ENCODE assay signal across 10 mouse cellular contexts in the genomic region with DNA sequence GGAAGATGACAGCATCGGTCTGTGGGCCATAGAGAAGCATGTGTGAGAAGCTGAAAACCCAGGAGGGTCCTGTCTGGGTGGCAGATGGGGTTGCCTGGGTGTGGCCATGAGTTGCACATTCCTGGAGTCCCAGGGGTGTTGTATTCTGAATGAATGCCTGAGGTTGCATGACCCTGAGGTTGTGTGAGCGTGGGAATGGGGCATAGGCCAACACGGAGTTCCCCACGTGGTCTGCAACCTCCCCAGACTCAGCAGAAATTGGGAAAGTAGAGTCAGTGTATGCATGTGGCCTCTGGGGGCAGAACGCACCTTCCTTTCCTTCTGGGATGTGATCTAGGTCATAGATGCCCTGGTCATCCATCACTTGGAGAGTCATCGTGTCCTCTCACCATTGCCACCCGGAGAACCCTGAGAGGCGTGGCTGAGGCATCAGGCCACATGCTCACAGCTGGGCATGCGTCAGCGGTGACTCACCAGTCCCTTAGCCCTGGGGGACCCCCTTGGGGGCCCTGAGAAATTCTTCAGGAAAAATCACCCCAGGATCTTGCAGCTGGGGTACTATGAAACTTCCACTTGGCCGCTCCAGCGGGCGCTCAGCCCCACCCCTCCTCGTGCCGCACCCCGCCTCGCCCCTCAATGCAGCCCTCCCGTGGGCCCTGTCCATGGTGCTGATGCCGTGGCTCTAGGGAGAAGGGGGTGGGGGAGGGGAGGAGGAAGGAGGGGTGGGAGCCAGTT. TPM values are rescaled to one million over a fixed set of nuclear protein-coding genes. Genes with fewer than 3 reads are reported as not detected.
A peak's percentile ranks its signal among the peaks of the same experiment; 100 is the strongest.
DNase-seq lines count a peak whose midpoint lies in the region; ATAC-seq and TF ChIP-seq lines count a peak whose summit lies in the region.
"Had no signal": no experiment of that assay in that cellular context is flagged by ENCODE, and none has a peak within 500 bp of the region (broad histone marks: within the 10 kb centered on the region; RNA-seq: fewer than 3 reads in every experiment).

No protein-coding gene starts in this region.

- H3K4me2 ChIP-seq in CH12.LX (ENCODE audit: insufficient read depth, low read depth, poor library complexity, severe bottlenecking), result peak overlapping the region; percentile 30; the same call in 1 of the 2 replicates
- no peak overlapping the region for H3K4me2 ChIP-seq in heart, embryonic 16.5 days (ENCODE audit: low read depth, low read length)
- no peak overlapping the region for H3K4me2 ChIP-seq in liver, postnatal 0 days (ENCODE audit: low read depth, low read length)
- no peak overlapping the region for H3K4me2 ChIP-seq in forebrain, embryonic 12.5 days
- H3K4me2 ChIP-seq: limb, embryonic 12.5 days had no signal

- H3K36me3 ChIP-seq in heart, embryonic 10.5 days, result no peaks in the 10 kb centered on the region
- no peaks in the 10 kb centered on the region for H3K36me3 ChIP-seq in CH12.LX (replicated peaks in 1 of 2; ENCODE audit: control insufficient read depth in 1 of 2, insufficient read depth in 1 of 2, low read length in 1 of 2)
- H3K36me3 ChIP-seq in heart, embryonic 16.5 days (ENCODE audit: control insufficient read depth, insufficient read depth), result no peaks in the 10 kb centered on the region
- H3K36me3 ChIP-seq in liver, postnatal 0 days (replicated peaks; ENCODE audit: insufficient read depth, low read length), result no peaks in the 10 kb centered on the region
- no peaks in the 10 kb centered on the region for H3K36me3 ChIP-seq in forebrain, embryonic 12.5 days (replicated peaks)
- H3K36me3 ChIP-seq: limb, embryonic 12.5 days had no signal

- TF ChIP-seq EP300 in CH12.LX (IDR thresholded peaks at IDR 0.05; ENCODE audit: low read length), result no peak
- no peak for TF ChIP-seq EP300 in liver, postnatal 0 days (IDR thresholded peaks at IDR 0.05; ENCODE audit: low read depth)

- TF ChIP-seq POLR2A in CH12.LX (IDR thresholded peaks at IDR 0.05; ENCODE audit: low read depth, low read length), result no peak

- no peak overlapping the region for H3K4me3 ChIP-seq in heart, embryonic 10.5 days
- no peak overlapping the region for H3K4me3 ChIP-seq in CH12.LX (replicated peaks in 1 of 3; ENCODE audit: low read depth in 2 of 3, low read length in 2 of 3, poor library complexity in 1 of 3)
- H3K4me3 ChIP-seq in heart, embryonic 16.5 days (ENCODE audit: low read length), result no peak overlapping the region
- H3K4me3 ChIP-seq in liver, postnatal 0 days (ENCODE audit: low read depth, low read length), result no peak overlapping the region
- H3K4me3 ChIP-seq in forebrain, embryonic 12.5 days (replicated peaks), result no peak overlapping the region
- H3K4me3 ChIP-seq: limb, embryonic 12.5 days had no signal

- 0 out of 2 replicates have a peak, but pooled peaks have one; percentile 29 for ATAC-seq in heart, embryonic 16.5 days (replicated peaks; ENCODE audit: extremely low read depth, insufficient read depth, low FRiP score)
- ATAC-seq in liver, postnatal 0 days, result peak; percentile 31; the same call in 1 of the 2 replicates
- no peak for ATAC-seq in forebrain, embryonic 12.5 days (ENCODE audit: low FRiP score)

- no peaks in the 10 kb centered on the region for H3K79me2 ChIP-seq in CH12.LX (replicated peaks; ENCODE audit: control insufficient read depth, extremely low read depth, insufficient read depth, poor library complexity, severe bottlenecking)

- H3K9me3 ChIP-seq in heart, embryonic 10.5 days, result no peaks in the 10 kb centered on the region
- no peaks in the 10 kb centered on the region for H3K9me3 ChIP-seq in CH12.LX (replicated peaks; ENCODE audit: low read length)
- no peaks in the 10 kb centered on the region for H3K9me3 ChIP-seq in heart, embryonic 16.5 days (replicated peaks; ENCODE audit: control insufficient read depth, low read length)
- H3K9me3 ChIP-seq in liver, postnatal 0 days (ENCODE audit: low read length), result no peaks in the 10 kb centered on the region
- no peaks in the 10 kb centered on the region for H3K9me3 ChIP-seq in forebrain, embryonic 12.5 days
- H3K9me3 ChIP-seq: limb, embryonic 12.5 days had no signal

- dilution Hi-C loops in CH12.LX (cut with MboI; ENCODE audit: extremely low pct_ligation_motif_present, extremely low pct_unique_long_range_greater_than_20kb, low sequenced_read_pairs), result no loop called here

- H3K27ac ChIP-seq in heart, embryonic 10.5 days, result no peak overlapping the region
- no peak overlapping the region for H3K27ac ChIP-seq in CH12.LX (ENCODE audit: insufficient read depth, low read depth)
- H3K27ac ChIP-seq in heart, embryonic 16.5 days (ENCODE audit: low read length), result no peak overlapping the region
- no peak overlapping the region for H3K27ac ChIP-seq in liver, postnatal 0 days (ENCODE audit: low read depth)
- H3K27ac ChIP-seq in forebrain, embryonic 12.5 days, result no peak overlapping the region
- H3K27ac ChIP-seq: limb, embryonic 12.5 days had no signal

- H3K4me1 ChIP-seq in heart, embryonic 10.5 days, result peaks cover 13% of the 10 kb centered on the region
- peaks cover 6 to 14% of the 10 kb centered on the region in 2 experiments for H3K4me1 ChIP-seq in CH12.LX (ENCODE audit: control insufficient read depth in 1 of 2, insufficient read depth in 2 of 2)
- no peaks in the 10 kb centered on the region for H3K4me1 ChIP-seq in heart, embryonic 16.5 days (ENCODE audit: control insufficient read depth, insufficient read depth, low read length)
- peaks cover 3% of the 10 kb centered on the region for H3K4me1 ChIP-seq in liver, postnatal 0 days (ENCODE audit: insufficient read depth)
- H3K4me1 ChIP-seq in forebrain, embryonic 12.5 days, result peaks cover 13% of the 10 kb centered on the region

- TF ChIP-seq CTCF in CH12.LX (conservative IDR thresholded peaks at IDR 0.05 in 1 of 2, IDR thresholded peaks at IDR 0.05 in 1 of 2; ENCODE audit: low read depth in 2 of 2, low read length in 2 of 2), result no peak
- no peak for TF ChIP-seq CTCF in liver, postnatal 0 days (IDR thresholded peaks at IDR 0.05; ENCODE audit: low read depth)

- TF ChIP-seq RAD21 in CH12.LX (IDR thresholded peaks at IDR 0.05; ENCODE audit: low read depth, low read length), result no peak

- DNase-seq in heart, adult 11 months, result peak; percentile 96
- no peak for DNase-seq in heart, embryonic 10.5 days (ENCODE audit: low spot score)
- peak; percentile 26 for DNase-seq in CH12.LX (ENCODE audit: extremely low read depth)
- DNase-seq in embryo, embryonic 11 days, result peak; percentile 79
- peak; percentile 60 for DNase-seq in liver, postnatal 0 days
- no peak for DNase-seq in frontal cortex, postnatal 10 days (ENCODE audit: low spot score in 2 of 2)

- WGBS in heart, embryonic 10.5 days, result 15% methylated on average over 19 of the region's 19 CpGs
- 12% methylated on average over 19 of the region's 19 CpGs for WGBS in heart, embryonic 16.5 days
- WGBS in liver, postnatal 0 days (ENCODE audit: insufficient replicate concordance), result 14% methylated on average over 19 of the region's 19 CpGs
- 15% methylated on average over 19 of the region's 19 CpGs for WGBS in forebrain, embryonic 12.5 days

- H3K9ac ChIP-seq in CH12.LX (ENCODE audit: insufficient read depth, low read depth), result no peak overlapping the region
- no peak overlapping the region for H3K9ac ChIP-seq in heart, embryonic 16.5 days (ENCODE audit: low read length)
- no peak overlapping the region for H3K9ac ChIP-seq in liver, postnatal 0 days (replicated peaks)
- H3K9ac ChIP-seq in forebrain, embryonic 12.5 days, result no peak overlapping the region
- H3K9ac ChIP-seq: limb, embryonic 12.5 days had no signal

- in situ Hi-C loops in CH12.LX (cut with MboI; ENCODE audit: low pct_ligation_motif_present, low pct_unique_long_range_greater_than_20kb, low sequenced_read_pairs), result no loop called here

- H3K27me3 ChIP-seq in heart, embryonic 10.5 days (ENCODE audit: insufficient read depth, poor library complexity, severe bottlenecking), result peaks cover 54% of the 10 kb centered on the region
- H3K27me3 ChIP-seq in CH12.LX (replicated peaks), result peaks cover 88% of the 10 kb centered on the region
- peaks cover 23% of the 10 kb centered on the region for H3K27me3 ChIP-seq in heart, embryonic 16.5 days (ENCODE audit: control insufficient read depth, insufficient read depth, low read length)
- peaks cover 16% of the 10 kb centered on the region; the same call in 1 of the 2 replicates for H3K27me3 ChIP-seq in liver, postnatal 0 days (ENCODE audit: insufficient read depth, low read length)
- peaks cover 63% of the 10 kb centered on the region for H3K27me3 ChIP-seq in forebrain, embryonic 12.5 days

TF ChIP-seq in CH12.LX, 34 proteins besides CTCF, POLR2A, EP300 and RAD21 (continues in another document):
- peak; percentile 30; the same call in 1 of the 2 replicates for TF ChIP-seq BHLHE40 (IDR thresholded peaks at IDR 0.05; ENCODE audit: low read depth, low read length)
- TF ChIP-seq KAT2A (IDR thresholded peaks at IDR 0.05; ENCODE audit: insufficient replicate concordance, low read length), result no peak
- TF ChIP-seq ETS1 (conservative IDR thresholded peaks at IDR 0.05; ENCODE audit: low read depth, low read length), result 0 out of 2 replicates have a peak, but pooled peaks have one; percentile 11

RNA-seq across cellular contexts. Expression of a gene that starts 2.2 kb away (rescaled TPM):
- 0.06 and 0.11 TPM in 2 replicates for polyA plus RNA-seq in heart, embryonic 10.5 days (2016; fragmentation: Nextera tagmentation; extraction: Ambion mirVana)
- total RNA-seq in CH12.LX (2012; rRNA removed) (0.08 and 0.25 TPM in 2 replicates), CH12.LX (2014; rRNA removed) (not detected in 2 replicates)
- 0.04 TPM in 1 of 2 replicates, not detected in the other for polyA plus RNA-seq in CH12.LX (2012; ENCODE audit: insufficient read length, low read depth)
- 1.9 and 2.1 TPM in 2 replicates for polyA plus RNA-seq in heart, embryonic 16.5 days (2015; fragmentation: Nextera tagmentation; extraction: Ambion mirVana)
- 0.83 and 1.0 TPM in 2 replicates for polyA plus RNA-seq in liver, postnatal 0 days (2015; fragmentation: Nextera tagmentation; extraction: Ambion mirVana)
- 0.29 and 0.55 TPM in 2 replicates for polyA plus RNA-seq in forebrain, embryonic 12.5 days (2016; fragmentation: Nextera tagmentation; extraction: Ambion mirVana)

RNA-seq across cellular contexts. Expression of a gene that starts 5.6 kb away (rescaled TPM):
- not detected in 2 replicates for polyA plus RNA-seq in heart, embryonic 10.5 days (2016; fragmentation: Nextera tagmentation; extraction: Ambion mirVana)
- total RNA-seq in CH12.LX (2012; rRNA removed), result not detected in 2 replicates
- total RNA-seq in CH12.LX (2014; rRNA removed), result not detected in 2 replicates
- not detected in 2 replicates for polyA plus RNA-seq in CH12.LX (2012; ENCODE audit: insufficient read length, low read depth)
- polyA plus RNA-seq in heart, embryonic 16.5 days (2015; fragmentation: Nextera tagmentation; extraction: Ambion mirVana), result not detected in 2 replicates
- polyA plus RNA-seq in liver, postnatal 0 days (2015; fragmentation: Nextera tagmentation; extraction: Ambion mirVana), result not detected in 2 replicates
- not detected in 2 replicates for polyA plus RNA-seq in forebrain, embryonic 12.5 days (2016; fragmentation: Nextera tagmentation; extraction: Ambion mirVana)
- polyA plus RNA-seq: limb, embryonic 12.5 days; testis, adult 2 months had no signal

RNA-seq across cellular contexts. Expression of a gene that starts 55.7 kb away (rescaled TPM):
- polyA plus RNA-seq in heart, embryonic 10.5 days (2016; fragmentation: Nextera tagmentation; extraction: Ambion mirVana), result 2.5 and 3.0 TPM in 2 replicates
- total RNA-seq in CH12.LX (2012; rRNA removed) (18.8 and 25.2 TPM in 2 replicates), CH12.LX (2014; rRNA removed) (3.3 and 3.7 TPM in 2 replicates)
- 11.0 and 11.2 TPM in 2 replicates for polyA plus RNA-seq in CH12.LX (2012; ENCODE audit: insufficient read length, low read depth)
- polyA plus RNA-seq in heart, embryonic 16.5 days (2015; fragmentation: Nextera tagmentation; extraction: Ambion mirVana), result 11.4 and 13.4 TPM in 2 replicates
- 3.5 and 5.4 TPM in 2 replicates for polyA plus RNA-seq in liver, postnatal 0 days (2015; fragmentation: Nextera tagmentation; extraction: Ambion mirVana)
- 1.4 and 1.5 TPM in 2 replicates for polyA plus RNA-seq in forebrain, embryonic 12.5 days (2016; fragmentation: Nextera tagmentation; extraction: Ambion mirVana)

Comparison
In these comparisons a context has a peak if more than half of its experiments do, and no peak if none do; other contexts are left out.
1. DNase-seq: peak in heart, adult 11 months (single experiment), CH12.LX (single experiment), embryo, embryonic 11 days (single experiment) and liver, postnatal 0 days (single experiment); none in heart, embryonic 10.5 days (single experiment) and frontal cortex, postnatal 10 days (0 of 2).